Mouse (Mus musculus) forebrain, embryonic 10.5 days (tissue): ENCODE results near the gene Gm29106. TPM values are rescaled to one million over a fixed set of nuclear protein-coding genes. Genes with fewer than 3 reads are reported as not detected.
"Not testable (repeated sequence)": the region's sequence is repeated elsewhere in the genome, so short reads cannot be mapped to it uniquely, and the experiment has no call there.

Source experiments
- DNase-seq: peaks from one replicate; pipeline ENCODE4 v3.0.0-alpha.2; 2017; ENCODE audit warnings: low spot score; ENCODE audit errors: extremely low spot score
- H3K27ac ChIP-seq: fragments of 300-500 bp; sonication (generic); 2 replicates; pipeline ENCODE4 v1.5.1; 2016; ENCODE audit warnings: mild to moderate bottlenecking
- H3K27me3 ChIP-seq: fragments of 300-500 bp; sonication (generic); 2 replicates; pipeline ENCODE4 v1.6.1; 2016; ENCODE audit warnings: mild to moderate bottlenecking; ENCODE audit not compliant: poor library complexity, severe bottlenecking
- H3K36me3 ChIP-seq: fragments of 300-500 bp; sonication (generic); replicated peaks from 2 replicates; pipeline ENCODE4 v1.6.1; 2016; ENCODE audit warnings: mild to moderate bottlenecking, moderate library complexity
- H3K4me1 ChIP-seq: fragments of 300-500 bp; sonication (generic); 2 replicates; pipeline ENCODE4 v1.6.1; 2016
- H3K4me3 ChIP-seq: fragments of 300-500 bp; sonication (generic); 2 replicates; pipeline ENCODE4 v1.5.1; 2016; ENCODE audit warnings: mild to moderate bottlenecking, moderate library complexity
- H3K9me3 ChIP-seq: fragments of 300-500 bp; sonication (generic); 2 replicates; pipeline ENCODE4 v1.6.1; 2016; ENCODE audit warnings: mild to moderate bottlenecking, moderate library complexity
- WGBS: fragments of 180-500 bp; shearing (Covaris S2); methylation state at CpG from one replicate; pipeline ENCODE4 v1.1.7; 2016; 5-methylcytosine and 5-hydroxymethylcytosine counted together
- polyA plus RNA-seq: library from polyadenylated mRNA; unstranded; fragments of >200 nt; fragmentation: Nextera tagmentation; extraction: Ambion mirVana; gene quantifications from 2 replicates; pipeline ENCODE4 v1.2.1, GENCODE M21; 2016

Gm29106 gene
- polyA plus RNA-seq = 0.19 and 0.20 TPM in 2 replicates

- not testable (repeated sequence) for H3K27ac ChIP-seq, DNase-seq, H3K9me3 ChIP-seq, H3K36me3 ChIP-seq, H3K4me3 ChIP-seq, H3K4me1 ChIP-seq, H3K27me3 ChIP-seq
- WGBS = 82% methylated on average over 2 of the region's 2 CpGs
Measured at GRCm38 (mm10) chr1:118176242-118176641, at the start of gene Gm29106. Gm29106 (plus strand) TSS chr1:118176542.

- 83% methylated on average over 1 of the region's 1 CpGs for WGBS
- H3K27ac ChIP-seq = no peak overlapping the region
- no peak for DNase-seq
- no peaks in the 10 kb centered on the region for H3K36me3 ChIP-seq
- H3K9me3 ChIP-seq = no peaks in the 10 kb centered on the region
- H3K4me1 ChIP-seq = no peaks in the 10 kb centered on the region
- H3K27me3 ChIP-seq = no peaks in the 10 kb centered on the region
- no peak overlapping the region for H3K4me3 ChIP-seq
Measured at GRCm38 (mm10) chr1:118228540-118228939, 52.2 kb downstream of the Gm29106 start.

DNA sequence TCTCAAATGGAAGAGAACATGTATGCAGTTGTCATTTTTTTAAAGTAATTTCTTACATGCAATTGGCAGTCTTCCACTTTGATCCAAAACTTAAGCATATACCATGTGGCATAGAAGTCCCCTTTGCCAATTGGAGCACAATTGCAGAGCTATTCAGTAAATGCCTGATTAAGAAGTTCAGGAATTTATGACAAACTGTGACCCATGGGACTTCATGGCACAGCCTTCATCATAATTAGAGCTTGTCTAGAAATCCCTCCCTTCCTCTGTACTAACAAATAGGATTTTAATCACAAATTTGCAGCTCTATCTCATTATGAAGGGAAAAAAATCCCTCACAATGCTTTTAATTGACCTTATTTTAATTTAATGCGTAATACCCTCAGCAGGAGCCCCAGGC, 59.7 kb downstream of the Gm29106 start:
- WGBS = 85% methylated on average over 1 of the region's 1 CpGs
- H3K27me3 ChIP-seq = no peaks in the 10 kb centered on the region

More for the DNA sequence above, 59.7 kb downstream of the Gm29106 start:
- no peak overlapping the region for H3K4me3 ChIP-seq
- no peaks in the 10 kb centered on the region for H3K36me3 ChIP-seq
- H3K9me3 ChIP-seq = no peaks in the 10 kb centered on the region
- H3K4me1 ChIP-seq = no peaks in the 10 kb centered on the region
- no peak overlapping the region for H3K27ac ChIP-seq
- DNase-seq = no peak

Other genes with a start within 250 kb of the Gm29106 start
- not detected in 2 replicates for gene Gm28168, start 248.5 kb upstream of the Gm29106 start, polyA plus RNA-seq
- gene Gm7145, start 210.6 kb upstream of the Gm29106 start, polyA plus RNA-seq = not detected in 2 replicates
- gene Tsn, start 135.2 kb downstream of the Gm29106 start, polyA plus RNA-seq = 395 and 413 TPM in 2 replicates
- gene Nifk, start 145.3 kb downstream of the Gm29106 start, polyA plus RNA-seq = 108 and 113 TPM in 2 replicates
- gene Clasp1, start 212.5 kb downstream of the Gm29106 start, polyA plus RNA-seq = 91.5 and 94.2 TPM in 2 replicates